Mouse (Mus musculus) liver, postnatal 0 days (tissue): ENCODE results near the gene Dctn2.

ENCODE experiments used
- CTCF ChIP-seq: sonication (generic); IDR thresholded peaks from 2 replicates; pipeline ENCODE4 v1.5.1; 2016; ENCODE audit warnings: antibody characterized with exemption, low read depth
- EP300 ChIP-seq: IDR thresholded peaks from 2 replicates; pipeline ENCODE4 v1.6.1; 2016; ENCODE audit warnings: antibody characterized with exemption, low read depth, mild to moderate bottlenecking

DNA sequence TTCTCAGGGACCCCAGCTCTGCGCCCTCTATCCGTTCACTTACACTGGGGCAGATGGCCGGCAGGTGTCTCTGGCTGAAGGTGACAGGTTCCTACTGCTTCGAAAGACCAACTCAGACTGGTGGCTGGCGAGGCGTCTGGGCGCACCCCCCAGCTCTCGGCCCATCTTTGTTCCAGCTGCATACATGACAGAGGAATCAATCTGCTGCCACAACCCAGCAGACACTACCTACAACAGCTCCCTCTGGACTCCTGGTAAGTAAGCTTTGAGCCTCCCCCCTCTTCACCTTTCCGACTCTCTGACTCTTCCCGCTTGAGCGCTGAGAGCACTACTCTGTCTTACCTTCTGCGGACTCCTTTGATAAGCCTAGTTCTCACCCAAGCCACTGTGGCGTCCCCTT is 56.0 kb downstream of the Dctn2 start:
- TF ChIP-seq CTCF = no peak
- no peak for TF ChIP-seq EP300
